Mouse (Mus musculus) adrenal gland, postnatal 4 days (tissue): ENCODE data around the gene Rpl41. TPM values are rescaled to one million over a fixed set of nuclear protein-coding genes. Genes with fewer than 3 reads are reported as not detected.
"Not testable (repeated sequence)": the region's sequence is repeated elsewhere in the genome, so short reads cannot be mapped to it uniquely, and the experiment has no call there.

Experiments
- DNase-seq, 2 experiments: peaks; one replicate each; pipeline ENCODE4 v3.0.0; 2021 to 2022; ENCODE audit warnings: low spot score in 2 of 2, mixed read lengths in 2 of 2
- total RNA-seq, 2 experiments: library from RNA; stranded (reverse); gene quantifications; 2 replicates each; pipeline ENCODE4 v1.2.3; 2021

The Rpl41 gene
- total RNA-seq, 2 experiments from 2014 or later = 3,532 to 3,650 TPM

DNA sequence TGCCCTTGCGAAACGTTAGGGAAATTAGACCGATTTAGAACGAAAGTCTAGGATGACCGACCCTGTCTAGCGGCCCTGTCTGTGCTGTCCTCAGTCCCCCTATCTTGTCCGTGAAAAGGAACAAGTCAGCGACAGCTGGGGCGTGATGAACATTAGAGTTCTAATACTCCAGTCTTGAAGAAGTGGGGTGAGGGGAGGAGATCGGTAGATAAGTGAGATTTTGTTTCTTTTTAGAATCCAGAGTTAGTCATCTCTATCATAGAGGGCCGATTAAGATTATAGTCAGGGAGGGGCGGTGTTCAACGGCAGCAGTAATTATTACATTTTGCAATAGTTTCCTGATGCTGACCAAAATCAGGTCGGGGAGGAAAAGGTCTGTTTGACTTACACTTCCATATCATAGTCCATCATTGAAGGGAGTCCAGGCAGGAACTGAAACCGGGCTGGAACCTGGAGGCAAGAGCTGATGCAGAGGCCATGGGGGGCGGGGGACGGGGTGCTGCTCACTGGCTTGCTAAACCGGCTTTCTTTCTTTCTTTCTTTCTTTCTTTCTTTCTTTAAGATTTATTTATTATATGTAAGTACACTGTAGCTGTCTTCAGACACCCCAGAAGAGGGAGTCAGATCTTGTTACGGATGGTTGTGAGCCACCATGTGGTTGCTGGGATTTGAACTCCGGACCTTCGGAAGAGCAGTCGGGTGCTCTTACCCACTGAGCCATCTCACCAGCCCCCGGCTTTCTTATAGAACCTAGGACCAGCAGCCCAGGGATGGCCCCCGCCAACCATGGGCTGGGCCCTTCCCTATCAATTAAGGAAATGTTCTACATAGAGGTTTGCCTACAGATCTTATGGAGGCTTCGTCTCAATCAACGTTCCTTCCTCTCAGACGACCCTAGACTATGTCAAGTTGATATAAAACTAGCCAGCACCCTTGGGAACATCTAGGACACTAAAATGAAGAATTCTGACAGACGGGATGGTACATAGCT lies 22.4 kb downstream of the Rpl41 start:
- DNase-seq = no peak

DNA sequence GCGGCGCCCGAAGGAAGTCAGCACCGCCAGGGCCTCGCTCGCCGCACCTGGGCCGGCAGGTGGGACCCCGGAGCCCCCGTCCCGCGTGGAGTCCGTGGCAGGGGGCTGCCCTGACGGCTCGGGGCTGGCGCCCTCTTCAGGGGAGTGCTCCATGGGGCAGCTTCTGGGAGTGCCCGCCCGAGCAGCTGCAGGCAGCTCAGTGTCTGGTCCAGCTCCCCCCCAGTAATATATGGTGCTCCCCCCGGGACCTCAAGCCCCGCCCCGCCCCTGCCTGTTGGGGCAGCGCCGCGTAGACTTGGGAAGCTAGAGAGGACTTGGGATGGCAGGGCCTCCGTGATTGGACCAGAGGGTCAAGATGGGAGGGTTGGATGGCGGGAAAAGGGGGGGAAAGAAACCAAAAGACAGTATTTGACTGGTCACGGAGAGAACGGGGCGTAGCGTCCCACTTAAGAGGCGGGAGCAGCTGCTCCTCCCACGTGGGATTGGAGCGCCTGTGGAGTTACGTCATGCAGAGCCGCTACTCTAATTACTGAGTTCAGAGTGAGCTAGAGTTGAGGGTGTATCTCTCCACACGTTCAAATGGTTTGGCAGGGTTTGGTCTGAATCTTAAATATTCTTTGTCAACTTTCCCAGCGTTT lies 23.3 kb downstream of the Rpl41 start, which contains the start of gene Esyt1:
Esyt1 (minus strand) TSS at position 201 of the 638 bp plus-strand sequence.
- DNase-seq = peak; percentile 66 to 88

DNA sequence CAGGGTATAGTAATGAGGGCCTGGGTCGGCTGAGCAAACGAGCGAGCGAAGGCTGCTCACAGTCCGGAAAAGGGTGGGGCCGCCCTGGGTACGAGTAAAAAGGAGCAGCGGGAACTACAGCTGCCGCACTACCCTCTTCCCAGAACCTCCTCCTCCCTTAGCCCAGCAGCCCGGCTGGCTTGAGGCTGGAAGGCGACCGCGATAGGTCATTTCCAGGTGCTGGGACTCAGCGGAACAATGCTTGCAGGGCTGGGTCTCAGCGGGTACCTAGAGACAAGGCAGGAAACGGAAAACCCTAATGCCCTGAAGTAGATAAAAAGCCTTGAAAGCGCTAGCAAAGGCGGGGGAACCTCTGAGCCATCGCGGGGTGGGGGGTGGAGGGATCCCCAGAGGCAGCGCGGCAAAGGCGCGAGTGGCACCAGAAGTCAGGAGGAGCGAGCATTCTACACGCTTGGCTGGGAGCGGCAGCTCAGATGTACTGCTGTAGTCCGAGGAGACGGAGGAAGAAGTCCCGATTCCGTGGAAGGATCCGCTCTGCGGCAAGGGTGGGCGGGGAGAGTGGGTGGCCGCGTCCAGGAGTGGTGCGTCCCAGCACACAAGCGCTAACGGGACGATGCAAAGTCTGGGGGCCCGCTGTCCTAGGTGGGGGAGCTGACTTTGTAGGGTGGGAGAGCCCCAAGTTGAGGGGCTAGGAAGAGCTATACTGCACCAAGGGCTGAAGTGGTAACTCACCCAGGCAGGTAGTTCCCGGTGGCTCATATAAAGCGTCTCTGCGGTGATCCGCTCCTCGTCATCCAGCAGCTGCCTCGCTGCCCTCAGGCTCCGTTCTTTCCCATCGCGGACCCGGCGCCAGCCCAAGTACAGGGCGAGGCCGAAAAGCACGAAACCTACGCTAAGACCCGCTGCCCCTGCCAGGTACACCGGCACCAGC lies 24.1 kb downstream of the Rpl41 start:
- DNase-seq = peak in 1 of 2 experiments; percentile 37

DNA sequence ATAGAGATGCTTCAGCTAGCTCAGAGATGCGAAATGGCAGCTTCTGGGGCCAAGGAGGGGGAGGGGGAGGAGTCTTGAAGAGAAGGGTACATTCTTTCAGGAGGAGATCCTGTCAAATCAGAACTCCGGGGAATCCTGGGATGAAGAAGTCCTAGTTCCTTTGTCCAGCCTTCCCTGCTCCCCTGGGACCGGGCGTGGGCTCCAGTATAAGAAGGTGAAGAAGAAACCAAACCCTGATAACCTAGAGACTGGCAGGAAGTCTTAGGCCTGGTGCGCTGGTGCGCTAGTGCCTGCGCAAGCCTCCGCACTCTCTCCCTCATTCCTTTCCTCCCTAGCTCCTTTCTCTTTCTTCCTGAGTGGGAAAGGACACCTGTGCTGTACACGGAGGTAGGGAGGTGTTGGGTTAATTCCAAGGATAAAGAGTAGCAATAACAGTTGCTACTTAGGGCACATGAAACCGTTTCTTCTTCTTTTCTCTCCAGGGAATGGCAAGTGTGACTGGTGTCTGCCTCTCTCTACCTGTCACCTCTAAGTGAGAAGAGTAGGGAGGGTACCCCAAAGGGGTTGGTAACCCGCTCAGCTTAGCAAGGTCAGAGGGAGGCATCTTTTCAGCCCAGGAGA lies 24.9 kb downstream of the Rpl41 start:
- DNase-seq = no peak

GRCm38 (mm10) chr10:128522351-128522750 lies 26.8 kb downstream of the Rpl41 start:
- no peak for DNase-seq

- DNase-seq = no peak
Measured at GRCm38 (mm10) chr10:128520591-128520990, 28.5 kb downstream of the Rpl41 start.

GRCm38 (mm10) chr10:128518833-128519232 lies 30.3 kb downstream of the Rpl41 start:
- DNase-seq = no peak

GRCm38 (mm10) chr10:128516677-128517076 lies 32.4 kb downstream of the Rpl41 start:
- no peak for DNase-seq

- no peak for DNase-seq
Measured at GRCm38 (mm10) chr10:128516029-128516428, 33.1 kb downstream of the Rpl41 start.

DNA sequence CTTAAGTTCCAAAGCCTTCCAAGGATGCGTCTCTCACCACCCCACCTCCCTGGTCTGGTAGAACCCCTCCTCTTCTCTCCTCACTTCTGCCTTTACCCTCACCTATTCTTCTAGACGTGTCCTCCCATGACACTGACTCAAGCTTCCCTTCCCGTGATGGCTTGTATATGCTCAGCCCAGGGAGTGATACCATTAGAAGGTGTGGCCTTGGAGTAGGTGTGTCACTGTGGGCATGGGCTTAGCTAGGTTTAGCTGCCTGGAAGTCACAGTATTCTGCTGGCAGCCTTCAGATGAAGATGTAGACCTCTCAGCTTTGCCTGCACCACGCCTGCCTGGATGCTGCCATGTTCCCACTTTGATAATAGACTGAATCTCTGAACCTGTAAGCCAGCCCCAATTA lies 34.1 kb downstream of the Rpl41 start:
- no peak for DNase-seq

DNA sequence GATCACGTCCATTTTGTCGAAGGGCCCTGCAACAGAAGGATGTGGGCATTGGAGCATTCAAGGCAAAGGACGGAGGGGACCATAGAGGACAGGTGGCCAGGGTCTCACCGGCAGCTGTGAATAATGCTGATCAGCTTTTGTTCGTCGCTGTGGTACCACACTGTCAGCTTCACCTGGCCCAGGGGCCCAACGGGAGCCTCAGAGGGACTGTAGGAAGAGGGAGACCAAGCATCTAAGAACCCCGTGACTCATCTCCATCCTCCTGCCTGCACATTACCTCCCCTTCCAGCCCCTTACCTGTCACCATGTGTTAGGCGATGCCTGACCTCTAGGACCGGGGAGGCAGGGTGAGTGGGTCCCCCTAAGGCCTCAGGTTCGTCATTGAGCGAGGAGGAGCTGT lies 37.3 kb downstream of the Rpl41 start:
- DNase-seq = no peak

DNA sequence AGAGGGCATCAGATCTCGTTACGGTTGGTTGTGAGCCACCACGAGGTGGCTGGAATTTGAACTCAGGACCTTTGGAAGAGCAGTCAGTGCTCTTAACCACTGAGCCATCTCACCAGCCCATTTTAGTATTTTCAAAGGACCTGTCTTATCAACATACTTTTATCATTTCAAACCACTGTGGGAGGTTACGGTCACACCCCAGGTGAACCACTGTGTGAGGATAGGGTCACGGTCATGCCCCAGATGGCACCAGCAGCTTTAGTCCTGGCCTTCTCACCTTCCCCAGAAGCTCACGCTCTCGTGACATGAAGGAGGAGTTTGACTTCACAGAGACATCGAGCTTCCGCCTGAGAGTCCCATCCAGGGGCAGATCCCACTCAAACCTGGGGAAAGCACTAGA lies 37.9 kb downstream of the Rpl41 start:
- DNase-seq = no peak

GRCm38 (mm10) chr10:128510301-128510700 lies 38.8 kb downstream of the Rpl41 start:
- no peak for DNase-seq

DNA sequence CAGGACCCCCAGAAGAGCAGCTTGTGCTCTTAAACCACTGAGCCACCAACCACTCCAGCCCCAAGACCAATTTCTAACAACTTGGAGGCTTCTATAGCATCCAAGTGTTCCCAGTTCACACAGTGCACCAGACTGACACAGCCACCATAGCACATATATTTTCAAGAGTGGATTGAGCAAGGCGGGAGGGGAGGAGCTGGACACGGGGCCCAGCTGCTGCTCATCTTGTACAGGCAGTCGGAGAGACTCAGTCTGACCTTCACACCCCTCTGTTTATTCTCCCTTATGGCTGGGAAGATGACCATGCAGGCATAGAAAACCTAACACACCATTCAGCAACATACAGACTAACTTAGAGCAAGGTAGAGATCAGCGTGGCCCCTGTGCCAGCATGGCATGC lies 39.3 kb downstream of the Rpl41 start:
- DNase-seq = no peak

GRCm38 (mm10) chr10:128509203-128509602 lies 39.9 kb downstream of the Rpl41 start:
- no peak for DNase-seq

DNA sequence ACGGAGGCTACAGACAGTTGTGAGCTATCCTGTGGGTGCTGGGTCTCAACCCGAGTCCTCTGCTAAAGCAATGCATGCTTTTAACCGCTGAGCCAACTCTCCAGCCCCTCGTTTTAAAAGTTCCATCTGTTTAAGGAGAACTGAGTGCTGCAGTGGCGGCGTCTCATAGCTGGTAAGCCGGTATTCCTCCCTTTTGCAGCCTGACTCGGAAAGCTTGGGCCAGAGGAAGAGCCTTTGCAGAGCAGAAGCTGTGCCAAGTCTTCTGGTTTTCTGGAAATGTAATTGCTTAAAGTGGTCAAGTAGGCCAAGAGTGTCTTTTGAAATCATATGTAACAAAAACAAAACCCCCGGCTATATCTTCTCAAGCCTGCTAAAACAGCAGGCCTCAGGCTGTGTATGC lies 40.8 kb downstream of the Rpl41 start:
- DNase-seq = no peak

DNA sequence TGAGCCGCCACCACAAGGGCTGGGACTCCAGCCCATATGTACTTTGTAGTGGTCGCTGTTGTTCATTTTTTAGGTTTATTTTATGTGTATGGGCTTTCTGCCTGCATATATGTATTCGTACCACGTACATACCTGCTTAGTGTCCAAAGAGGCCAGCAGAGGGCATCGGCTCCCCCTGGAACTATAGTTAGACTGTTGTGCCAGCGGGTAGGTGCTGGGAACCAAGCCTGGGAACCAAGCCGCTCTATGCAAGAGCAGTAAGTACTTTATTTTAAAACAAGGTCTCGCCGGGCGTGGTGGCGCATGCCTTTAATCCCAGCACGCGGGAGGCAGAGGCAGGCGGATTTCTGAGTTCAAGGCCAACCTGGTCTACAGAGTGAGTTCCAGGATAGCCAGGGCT lies 43.1 kb downstream of the Rpl41 start:
- DNase-seq = no peak

DNA sequence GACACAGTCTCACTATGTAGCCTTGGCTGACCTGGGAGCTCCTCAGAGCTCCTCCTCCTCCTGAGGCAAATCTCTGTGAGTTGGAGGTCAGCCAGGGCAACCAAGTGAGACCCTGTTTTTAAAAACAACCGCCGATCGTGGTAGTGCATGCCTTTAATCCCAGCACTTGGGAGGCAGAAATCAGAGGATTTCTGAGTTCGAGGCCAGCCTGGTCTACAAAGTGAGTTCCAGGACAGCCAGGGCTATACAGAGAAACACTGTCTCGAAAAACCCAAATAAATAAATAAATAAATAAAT lies 43.8 kb downstream of the Rpl41 start:
- not testable (repeated sequence) for DNase-seq

GRCm38 (mm10) chr10:128504641-128505370 lies 44.3 kb downstream of the Rpl41 start:
- no peak for DNase-seq

DNA sequence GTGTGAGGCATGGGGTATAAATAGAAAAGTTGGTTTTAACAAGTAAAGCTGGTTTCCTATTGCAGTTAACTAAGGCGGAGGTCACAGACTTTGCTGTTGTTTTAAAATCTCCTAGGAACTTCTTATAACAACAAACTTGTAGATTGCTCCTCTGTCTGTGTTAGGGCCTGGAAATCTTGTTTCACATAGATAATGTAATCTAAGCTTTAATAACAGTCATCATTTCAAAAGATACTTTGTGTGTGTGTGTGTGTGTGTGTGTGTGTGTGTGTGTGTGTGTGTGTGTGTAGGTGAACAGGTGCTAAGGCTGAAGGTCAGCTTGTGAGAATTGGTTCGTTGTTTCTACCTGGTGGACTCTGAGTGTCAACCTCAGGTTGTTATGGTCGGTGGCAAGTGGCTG lies 45.1 kb downstream of the Rpl41 start:
- DNase-seq = no peak
